8 mouse cellular contexts compared by ENCODE assay signal in genomic region chr4:116017902-116018746, GRCm38 (mm10). TPM values are rescaled to one million over a fixed set of nuclear protein-coding genes. Genes with fewer than 3 reads are reported as not detected.
DNase-seq lines count a peak whose midpoint lies in the region; ATAC-seq and TF ChIP-seq lines count a peak whose summit lies in the region.

TSS of gene Faah (minus strand) at chr4:116017926.

- no peak within 1 kb of the TSS for H3K27ac ChIP-seq in heart, embryonic 14.5 days (replicated peaks in 1 of 2; ENCODE audit: control insufficient read depth in 1 of 2, insufficient read depth in 1 of 2, low read depth in 2 of 2, low read length in 2 of 2)
- no peak within 1 kb of the TSS for H3K27ac ChIP-seq in forebrain, embryonic 12.5 days

- ATAC-seq in heart, embryonic 14.5 days (ENCODE audit: insufficient number of reproducible peaks, insufficient read depth, low FRiP score, low read depth): peak; percentile 66; the same call in 1 of the 2 replicates
- ATAC-seq in forebrain, embryonic 12.5 days (ENCODE audit: low FRiP score): peak; percentile 66
- no peak for ATAC-seq in neutrophil, adult 5-6 weeks (ENCODE audit: extremely low read depth, insufficient number of reproducible peaks, low FRiP score, poor library complexity, severe bottlenecking)

- no peaks in the 10 kb centered on the region for H3K9me3 ChIP-seq in heart, embryonic 14.5 days (ENCODE audit: control insufficient read depth, low read length)
- H3K9me3 ChIP-seq in E14TG2a.4 (ENCODE audit: low read length): no peaks in the 10 kb centered on the region
- no peaks in the 10 kb centered on the region for H3K9me3 ChIP-seq in forebrain, embryonic 12.5 days

- H3K36me3 ChIP-seq in heart, embryonic 14.5 days (ENCODE audit: control insufficient read depth, insufficient read depth, low read length): no peaks in the 10 kb centered on the region
- H3K36me3 ChIP-seq in E14TG2a.4 (ENCODE audit: insufficient read depth, low read length): no peaks in the 10 kb centered on the region
- H3K36me3 ChIP-seq in forebrain, embryonic 12.5 days (replicated peaks): no peaks in the 10 kb centered on the region

- intact Hi-C loops in heart, postnatal 36 days (cut with DNase I): no loop called here
- intact Hi-C loops in left cerebral cortex, postnatal 4 days (cut with DNase I): no loop called here

- 0 out of 4 replicates have a peak, but pooled peaks cover 3 to 5% of the 10 kb centered on the region in 2 experiments for H3K4me1 ChIP-seq in heart, embryonic 14.5 days (ENCODE audit: control insufficient read depth in 2 of 2, insufficient read depth in 2 of 2, low read length in 2 of 2)
- H3K4me1 ChIP-seq in E14TG2a.4 (replicated peaks; ENCODE audit: low read depth, low read length): peaks cover 15% of the 10 kb centered on the region
- peaks cover 15% of the 10 kb centered on the region for H3K4me1 ChIP-seq in forebrain, embryonic 12.5 days

- H3K9ac ChIP-seq in heart, embryonic 14.5 days (ENCODE audit: low read length): peak within 1 kb of the TSS; percentile 68
- peak within 1 kb of the TSS; percentile 65 for H3K9ac ChIP-seq in forebrain, embryonic 12.5 days

- peaks cover 54% of the 10 kb centered on the region for H3K27me3 ChIP-seq in heart, embryonic 14.5 days (ENCODE audit: control insufficient read depth, insufficient read depth, low read length)
- H3K27me3 ChIP-seq in E14TG2a.4 (ENCODE audit: insufficient read depth, low read length): peaks cover 70% of the 10 kb centered on the region
- H3K27me3 ChIP-seq in forebrain, embryonic 12.5 days: peaks cover 81% of the 10 kb centered on the region

- peak within 1 kb of the TSS; percentile 62 to 66 for H3K4me3 ChIP-seq in heart, embryonic 14.5 days (ENCODE audit: control insufficient read depth in 1 of 2, insufficient read depth in 1 of 2, low read depth in 1 of 2, low read length in 2 of 2)
- peak within 1 kb of the TSS; percentile 88 for H3K4me3 ChIP-seq in E14TG2a.4 (replicated peaks; ENCODE audit: low read length)
- peak within 1 kb of the TSS; percentile 64 for H3K4me3 ChIP-seq in forebrain, embryonic 12.5 days (replicated peaks)

- no peak for DNase-seq in heart, postnatal 36 days
- DNase-seq in left cerebral cortex, postnatal 4 days: no peak
- no peak for DNase-seq in adrenal gland, postnatal 10 days
- DNase-seq in c-Kit-positive CD71-positive TER-119-positive erythroid progenitor cells, embryonic 14.5 days (ENCODE audit: low spot score): no peak

- 12% methylated on average over 18 of the region's 18 CpGs for WGBS in heart, embryonic 14.5 days
- 6% methylated on average over 18 of the region's 18 CpGs for WGBS in forebrain, embryonic 12.5 days

- peak within 1 kb of the TSS; percentile 100 for H3K4me2 ChIP-seq in heart, embryonic 14.5 days (ENCODE audit: low read length)
- H3K4me2 ChIP-seq in forebrain, embryonic 12.5 days: peak within 1 kb of the TSS; percentile 96

- no peak for TF ChIP-seq CTCF in E14TG2a.4 (conservative IDR thresholded peaks at IDR 0.05; ENCODE audit: low read length)

RNA-seq across cellular contexts. Expression of gene Faah, which starts in this region (rescaled TPM):
- 1.1 and 1.9 TPM in 2 replicates for polyA plus RNA-seq in heart, embryonic 14.5 days (2014; fragmentation: Nextera tagmentation; extraction: Ambion mirVana)
- total RNA-seq in heart, postnatal 36 days (2021): under 1 TPM; 0.24 to 0.69 TPM
- polyA plus RNA-seq in forebrain, embryonic 12.5 days (2016; fragmentation: Nextera tagmentation; extraction: Ambion mirVana): 3.2 and 3.6 TPM in 2 replicates
- total RNA-seq in left cerebral cortex, postnatal 4 days (2021): 10 to 100 TPM; 45.8 to 53.7 TPM
- total RNA-seq in neutrophil, adult 5-6 weeks (2017): 14.7 and 15.8 TPM in 2 replicates
- total RNA-seq in adrenal gland, postnatal 10 days (2021): 10 to 100 TPM in 1 of 2 experiments, 1 to 10 TPM in 1; 9.8 to 13.8 TPM
